ENCODE assay signal across 10 mouse cellular contexts in the genomic region with DNA sequence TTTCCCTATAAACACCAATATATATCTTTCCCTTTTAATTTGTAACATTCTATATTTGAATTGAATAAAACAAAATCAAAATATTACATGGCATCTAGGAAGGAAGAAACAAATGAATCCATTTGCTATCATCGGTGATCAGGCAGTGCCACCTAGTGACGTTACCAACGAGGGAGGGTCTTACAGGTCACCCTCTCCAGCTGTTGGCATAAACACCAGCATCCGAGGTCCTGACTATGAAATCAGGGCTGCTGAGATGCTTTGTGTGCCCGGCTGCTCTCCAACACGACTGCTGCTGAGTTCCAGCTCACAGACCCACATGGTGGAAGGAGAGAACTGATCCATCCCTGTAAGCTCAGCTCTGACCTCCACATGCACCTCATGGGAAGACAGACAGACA. TPM values are rescaled to one million over a fixed set of nuclear protein-coding genes. Genes with fewer than 3 reads are reported as not detected.
DNase-seq lines count a peak whose midpoint lies in the region; ATAC-seq and TF ChIP-seq lines count a peak whose summit lies in the region.
"Had no signal": no experiment of that assay in that cellular context is flagged by ENCODE, and none has a peak within 500 bp of the region (broad histone marks: within the 10 kb centered on the region; RNA-seq: fewer than 3 reads in every experiment).

No protein-coding gene starts in this region.

- DNase-seq in kidney, postnatal 0 days (ENCODE audit: low spot score), result peak; percentile 27
- no peak for DNase-seq in kidney, postnatal 25 days
- DNase-seq in MEL (ENCODE audit: low read depth, low spot score), result no peak
- DNase-seq in brain, embryonic 14.5 days (ENCODE audit: low read depth), result peak; percentile 79
- DNase-seq in hindbrain, postnatal 0 days (ENCODE audit: low spot score), result peak; percentile 66
- no peak for DNase-seq in urinary bladder, postnatal 4 days (ENCODE audit: low spot score in 2 of 2)
- no peak for DNase-seq in thymus, adult 2 months
- DNase-seq in thymus, postnatal 36 days, result no peak
- DNase-seq: lung, postnatal 14 days; thymus, postnatal 4 days had no signal

- H3K9ac ChIP-seq in kidney, postnatal 0 days (ENCODE audit: low read depth, low read length), result no peak overlapping the region
- H3K9ac ChIP-seq in MEL (ENCODE audit: control insufficient read depth, low read depth, low read length, poor library complexity, severe bottlenecking), result no peak overlapping the region
- H3K9ac ChIP-seq in hindbrain, postnatal 0 days (replicated peaks; ENCODE audit: low read length), result no peak overlapping the region

- H3K27me3 ChIP-seq in kidney, postnatal 0 days (ENCODE audit: insufficient read depth, low read length), result no peaks in the 10 kb centered on the region
- H3K27me3 ChIP-seq in MEL (ENCODE audit: control insufficient read depth in 1 of 2, insufficient read depth in 2 of 2, low read length in 2 of 2), result no peaks in the 10 kb centered on the region
- no peaks in the 10 kb centered on the region for H3K27me3 ChIP-seq in hindbrain, postnatal 0 days (ENCODE audit: insufficient read depth, low read length)
- H3K27me3 ChIP-seq in thymus, adult 2 months (ENCODE audit: control insufficient read depth, insufficient read depth, low read length), result no peaks in the 10 kb centered on the region

- peak; percentile 42 for TF ChIP-seq RAD21 in MEL (IDR thresholded peaks at IDR 0.05; ENCODE audit: low read depth, low read length)

- no peak for TF ChIP-seq EP300 in MEL (IDR thresholded peaks at IDR 0.05; ENCODE audit: low read depth in 1 of 2, low read length in 2 of 2)

- peak; percentile 54 for TF ChIP-seq CTCF in kidney, postnatal 0 days (IDR thresholded peaks at IDR 0.05; ENCODE audit: low read depth)
- peak in 2 of 3 experiments; percentile 32 to 34; a peak in 4 of 6 replicates for TF ChIP-seq CTCF in MEL (IDR thresholded peaks at IDR 0.05 in 2 of 3, conservative IDR thresholded peaks at IDR 0.05 in 1 of 3; ENCODE audit: control insufficient read depth in 1 of 3, insufficient read depth in 1 of 3, low read depth in 2 of 3, low read length in 3 of 3, poor library complexity in 1 of 3, severe bottlenecking in 1 of 3)
- peak; percentile 65 for TF ChIP-seq CTCF in brain, embryonic 14.5 days (IDR thresholded peaks at IDR 0.05; ENCODE audit: borderline replicate concordance, extremely low read depth, insufficient read depth, insufficient read length)
- peak; percentile 71 for TF ChIP-seq CTCF in hindbrain, postnatal 0 days (IDR thresholded peaks at IDR 0.05; ENCODE audit: low read depth)
- TF ChIP-seq CTCF in thymus, adult 2 months (IDR thresholded peaks at IDR 0.05; ENCODE audit: borderline replicate concordance, control insufficient read depth, extremely low read depth, insufficient read depth, low read length, poor library complexity), result no peak

- H3K27ac ChIP-seq in kidney, postnatal 0 days, result no peak overlapping the region
- no peak overlapping the region for H3K27ac ChIP-seq in MEL (ENCODE audit: control insufficient read depth, low read depth, low read length)
- H3K27ac ChIP-seq in hindbrain, postnatal 0 days, result no peak overlapping the region
- H3K27ac ChIP-seq in thymus, adult 2 months (ENCODE audit: control insufficient read depth, insufficient read depth, low read length), result no peak overlapping the region

- no peak for ATAC-seq in kidney, postnatal 0 days (replicated peaks; ENCODE audit: low FRiP score, low read depth)
- peak; percentile 44; the same call in 1 of the 2 replicates for ATAC-seq in hindbrain, postnatal 0 days

- H3K4me3 ChIP-seq in kidney, postnatal 0 days (replicated peaks; ENCODE audit: low read depth, low read length), result no peak overlapping the region
- H3K4me3 ChIP-seq in MEL (ENCODE audit: control insufficient read depth in 1 of 2, insufficient read depth in 1 of 2, low read depth in 2 of 2, low read length in 2 of 2), result no peak overlapping the region
- no peak overlapping the region for H3K4me3 ChIP-seq in hindbrain, postnatal 0 days (ENCODE audit: low read length)
- H3K4me3 ChIP-seq in thymus, adult 2 months (ENCODE audit: control insufficient read depth, insufficient read depth, low read length), result no peak overlapping the region

- WGBS in kidney, postnatal 0 days, result 62% methylated on average over 6 of the region's 6 CpGs
- 53% methylated on average over 6 of the region's 6 CpGs for WGBS in hindbrain, postnatal 0 days
- 92% methylated on average over 6 of the region's 6 CpGs for WGBS in thymus, adult 2 months

- H3K4me1 ChIP-seq in kidney, postnatal 0 days (replicated peaks; ENCODE audit: insufficient read depth, low read length), result no peaks in the 10 kb centered on the region
- H3K4me1 ChIP-seq in MEL (ENCODE audit: control insufficient read depth in 1 of 2, insufficient read depth in 2 of 2, low read length in 2 of 2), result no peaks in the 10 kb centered on the region
- H3K4me1 ChIP-seq in hindbrain, postnatal 0 days (ENCODE audit: insufficient read depth, low read length), result no peaks in the 10 kb centered on the region
- peaks cover 6% of the 10 kb centered on the region; the same call in 1 of the 2 replicates for H3K4me1 ChIP-seq in thymus, adult 2 months (replicated peaks; ENCODE audit: control insufficient read depth, insufficient read depth, low read length)

- no peaks in the 10 kb centered on the region for H3K9me3 ChIP-seq in kidney, postnatal 0 days (replicated peaks; ENCODE audit: low read length)
- H3K9me3 ChIP-seq in MEL (replicated peaks; ENCODE audit: insufficient read depth, low read length), result no peaks in the 10 kb centered on the region
- H3K9me3 ChIP-seq in hindbrain, postnatal 0 days (ENCODE audit: low read length), result no peaks in the 10 kb centered on the region

- TF ChIP-seq POLR2A in MEL (IDR thresholded peaks at IDR 0.05; ENCODE audit: control insufficient read depth in 1 of 2, insufficient read depth in 1 of 2, low read depth in 1 of 2, low read length in 2 of 2, poor library complexity in 1 of 2), result no peak
- TF ChIP-seq POLR2A in brain, embryonic 14.5 days (IDR thresholded peaks at IDR 0.05; ENCODE audit: borderline replicate concordance, extremely low read depth, insufficient read depth, insufficient read length, poor library complexity, severe bottlenecking), result no peak
- no peak for TF ChIP-seq POLR2A in thymus, adult 2 months (IDR thresholded peaks at IDR 0.05; ENCODE audit: control insufficient read depth, extremely low read depth, insufficient read depth, low read length, poor library complexity)

- no peak overlapping the region for H3K4me2 ChIP-seq in kidney, postnatal 0 days (ENCODE audit: low read length)
- H3K4me2 ChIP-seq in hindbrain, postnatal 0 days (ENCODE audit: low read depth, low read length), result no peak overlapping the region

- no peaks in the 10 kb centered on the region for H3K79me2 ChIP-seq in MEL (ENCODE audit: control insufficient read depth, insufficient read depth, low read length, poor library complexity)

- peaks cover 41% of the 10 kb centered on the region for H3K36me3 ChIP-seq in kidney, postnatal 0 days (ENCODE audit: insufficient read depth, low read length)
- H3K36me3 ChIP-seq in MEL (ENCODE audit: control insufficient read depth in 1 of 2, insufficient read depth in 2 of 2, low read length in 2 of 2), result peaks cover 0 to 25% of the 10 kb centered on the region in 2 experiments; a peak in 2 of 4 replicates
- peaks cover 25% of the 10 kb centered on the region for H3K36me3 ChIP-seq in hindbrain, postnatal 0 days (ENCODE audit: insufficient read depth, low read length)
- H3K36me3 ChIP-seq in thymus, adult 2 months (ENCODE audit: control insufficient read depth, insufficient read depth, low read length), result peaks cover 42% of the 10 kb centered on the region

TF ChIP-seq in MEL, 35 proteins besides CTCF, POLR2A, EP300 and RAD21:
- TF ChIP-seq ZC3H11A (IDR thresholded peaks at IDR 0.05; ENCODE audit: low read depth, low read length) (peak; percentile 20; the same call in 1 of the 2 replicates), SMC3 (IDR thresholded peaks at IDR 0.05; ENCODE audit: low read depth, low read length) (peak; percentile 45), TBP (IDR thresholded peaks at IDR 0.05; ENCODE audit: low read depth, low read length) (no peak)
TF ChIP-seq in MEL: peak in this region for 2.

RNA-seq across cellular contexts. Expression of gene Kmo, which starts 16.8 kb away (rescaled TPM):
- polyA plus RNA-seq in kidney, postnatal 0 days (2015; fragmentation: Nextera tagmentation; extraction: Ambion mirVana), result 0.43 and 0.49 TPM in 2 replicates
- total RNA-seq in MEL (2012; rRNA removed), result 0.27 and 0.69 TPM in 2 replicates
- polyA plus RNA-seq in MEL (2012; ENCODE audit: insufficient read depth in 1 of 2, insufficient read length in 2 of 2, low read depth in 1 of 2, low replicate concordance in 2 of 2, missing spikeins in 1 of 2), result 1 to 10 TPM in 1 of 2 experiments, not detected in 1; 1.6 TPM
- 0.06 and 0.08 TPM in 2 replicates for polyA plus RNA-seq in brain, embryonic 14.5 days (2012; rRNA removed)
- 0.21 TPM in 1 of 2 replicates, not detected in the other for total RNA-seq in hindbrain, postnatal 0 days (2014; rRNA removed)
- polyA plus RNA-seq in hindbrain, postnatal 0 days (2015; fragmentation: Nextera tagmentation; extraction: Ambion mirVana), result 0.08 and 0.13 TPM in 2 replicates
- 3.0 and 3.3 TPM in 2 replicates for polyA plus RNA-seq in thymus, adult 2 months (2012; rRNA removed)

RNA-seq across cellular contexts. Expression of gene Fh1, which starts 22.0 kb away (rescaled TPM):
- 161 and 162 TPM in 2 replicates for polyA plus RNA-seq in kidney, postnatal 0 days (2015; fragmentation: Nextera tagmentation; extraction: Ambion mirVana)
- total RNA-seq in MEL (2012; rRNA removed), result 159 and 199 TPM in 2 replicates
- 100 to 1,000 TPM in 1 of 2 experiments, not detected in 1; 186 TPM for polyA plus RNA-seq in MEL (2012; ENCODE audit: insufficient read depth in 1 of 2, insufficient read length in 2 of 2, low read depth in 1 of 2, low replicate concordance in 2 of 2, missing spikeins in 1 of 2)
- polyA plus RNA-seq in brain, embryonic 14.5 days (2012; rRNA removed), result 61.7 and 62.5 TPM in 2 replicates
- 59.2 and 67.8 TPM in 2 replicates for total RNA-seq in hindbrain, postnatal 0 days (2014; rRNA removed)
- polyA plus RNA-seq in hindbrain, postnatal 0 days (2015; fragmentation: Nextera tagmentation; extraction: Ambion mirVana), result 113 and 114 TPM in 2 replicates
- 26.0 and 32.4 TPM in 2 replicates for polyA plus RNA-seq in thymus, adult 2 months (2012; rRNA removed)

Comparison
In these comparisons a context has a peak if more than half of its experiments do, and no peak if none do; other contexts are left out.
1. DNase-seq: peak in kidney, postnatal 0 days (single experiment), brain, embryonic 14.5 days (single experiment) and hindbrain, postnatal 0 days (single experiment); none in kidney, postnatal 25 days (0 of 2), MEL (single experiment), urinary bladder, postnatal 4 days (0 of 2), thymus, adult 2 months (single experiment) and thymus, postnatal 36 days (0 of 2).